Mouse (Mus musculus) spleen, postnatal 14 days (tissue): ENCODE measurements around the gene Acsl1.
"Not testable (repeated sequence)": the region's sequence is repeated elsewhere in the genome, so short reads cannot be mapped to it uniquely, and the experiment has no call there.

Source experiments
- DNase-seq, 2 experiments: peaks; one replicate each; pipeline ENCODE4 v3.0.0; 2021 to 2022; ENCODE audit warnings: low spot score in 2 of 2

Acsl1 gene

DNA sequence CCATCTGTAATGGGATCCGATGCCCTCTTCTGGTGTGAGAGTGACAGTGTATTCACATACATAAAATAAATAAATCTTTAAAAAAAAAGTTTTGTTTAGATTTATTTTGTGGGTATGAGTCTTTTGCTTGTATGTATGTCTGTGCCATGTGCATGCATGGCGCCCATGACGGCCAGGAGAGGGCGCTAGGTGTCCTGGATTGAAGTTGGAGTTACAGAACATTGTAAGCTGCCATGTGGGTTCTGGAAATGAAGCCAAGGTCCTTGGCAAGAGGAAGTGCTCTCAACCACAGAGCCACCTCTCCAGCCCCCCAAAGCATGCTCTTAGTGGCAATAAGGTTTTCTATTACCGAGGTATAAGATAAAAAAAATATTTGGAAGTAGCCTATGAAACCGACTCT lies 88.6 kb downstream of the Acsl1 start:
- peak in 1 of 2 experiments; percentile 41 for DNase-seq

- DNase-seq, result no peak
These were observed 91.5 kb downstream of the Acsl1 start for GRCm38 (mm10) chr8:46562333-46562732.

- DNase-seq, result no peak
These were observed 96.2 kb downstream of the Acsl1 start for GRCm38 (mm10) chr8:46566914-46567529.

DNA sequence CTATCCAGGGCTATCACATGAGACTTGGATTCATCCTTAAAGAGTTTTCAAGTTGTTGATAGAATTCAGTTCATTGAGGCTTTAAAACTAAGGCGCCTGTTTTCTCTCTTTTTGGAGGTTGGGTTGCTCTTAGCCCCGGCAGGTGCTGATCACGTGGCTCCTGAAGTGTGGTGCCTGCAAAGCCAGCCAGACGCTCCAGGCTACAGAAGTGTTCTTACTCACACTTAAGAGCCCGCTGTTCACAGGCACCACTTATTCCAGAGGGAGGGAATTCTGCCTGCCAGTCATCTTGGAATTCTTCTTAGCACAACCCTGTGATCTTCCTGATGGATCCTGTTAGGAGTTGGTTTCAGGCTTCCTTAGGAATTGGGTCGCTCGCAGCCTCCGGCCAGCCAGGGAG lies 97.1 kb downstream of the Acsl1 start:
- no peak for DNase-seq

GRCm38 (mm10) chr8:46568942-46569341 lies 98.1 kb downstream of the Acsl1 start:
- DNase-seq, result no peak

DNA sequence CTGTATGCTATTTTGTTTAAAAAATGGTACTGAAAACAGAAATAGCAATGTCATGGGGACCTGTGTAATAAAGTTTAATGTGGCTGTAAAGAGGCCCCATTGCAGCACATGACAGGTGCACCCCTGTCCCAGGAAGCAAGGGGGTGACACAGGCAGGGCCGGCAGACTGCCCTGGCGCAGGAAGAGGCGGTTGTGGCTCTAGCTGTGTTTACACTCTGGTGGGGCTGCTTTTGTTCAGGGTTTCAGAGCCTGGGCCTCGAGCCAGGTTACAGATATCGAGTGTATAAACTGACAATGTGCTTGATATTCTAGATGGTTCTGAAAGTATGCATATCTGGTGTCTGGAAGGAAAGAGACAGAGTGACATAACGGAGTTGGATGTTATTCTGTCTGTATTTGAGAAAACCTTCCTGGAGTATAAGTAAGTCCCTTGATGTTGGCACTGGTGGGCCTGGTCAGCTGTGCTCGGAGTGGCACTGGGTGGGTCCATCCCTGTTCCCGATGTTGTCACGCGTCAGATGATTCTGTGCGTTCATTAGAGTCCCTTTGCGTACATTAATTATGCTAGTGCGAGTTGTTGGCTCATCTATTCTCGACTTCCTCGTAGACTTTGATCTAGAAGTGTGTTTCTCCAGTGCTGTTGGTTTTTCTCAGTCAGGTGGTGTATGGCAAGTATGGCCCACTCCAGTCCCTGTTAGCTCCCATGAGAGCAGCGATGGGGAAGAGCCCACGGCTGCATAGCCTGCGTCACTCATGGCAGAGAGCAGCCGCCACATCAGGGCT lies 99.0 kb downstream of the Acsl1 start:
- DNase-seq, result no peak

DNA sequence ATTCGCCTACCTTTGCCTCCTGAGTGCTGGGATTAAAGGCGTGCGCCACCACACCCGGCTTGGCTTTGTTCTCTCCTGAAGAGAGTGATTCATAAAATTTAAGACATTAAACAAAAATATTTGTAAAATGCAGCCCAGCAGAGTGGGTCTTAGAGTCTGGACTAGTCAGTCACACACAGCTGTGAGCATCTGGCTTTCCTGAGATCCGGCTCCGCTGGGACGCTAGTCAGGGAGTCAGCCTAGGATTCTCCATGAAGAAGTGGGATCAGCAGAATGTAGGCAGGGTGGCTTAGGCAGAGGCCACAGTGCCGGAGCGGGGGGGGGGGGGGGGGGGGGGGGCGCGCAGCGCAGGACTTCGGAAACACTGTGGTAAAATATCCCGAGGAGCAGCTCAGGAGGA lies 99.8 kb downstream of the Acsl1 start:
- no peak for DNase-seq

- no peak for DNase-seq
These were observed 102.6 kb downstream of the Acsl1 start for GRCm38 (mm10) chr8:46573446-46573845.

DNA sequence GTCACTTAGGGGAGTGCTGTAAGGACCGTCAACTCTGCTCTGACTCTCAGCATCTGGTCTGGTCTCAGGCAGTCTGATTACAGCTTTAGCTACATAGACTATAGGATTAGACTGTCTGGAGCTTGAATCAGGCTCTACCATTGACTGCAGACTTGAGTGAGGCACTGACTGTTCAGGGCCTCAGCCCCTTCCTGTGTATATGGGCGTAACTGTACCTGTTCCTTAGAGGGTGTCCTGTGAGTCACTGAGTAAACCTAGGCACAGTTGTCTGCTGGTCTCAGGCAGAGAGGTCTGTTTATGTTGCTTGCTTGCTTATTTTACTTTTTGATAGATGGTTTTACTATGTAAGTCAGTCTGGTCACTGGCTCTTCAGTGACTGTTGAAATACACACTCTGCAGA lies 103.1 kb downstream of the Acsl1 start:
- DNase-seq, result no peak

- no peak for DNase-seq
These were observed 108.0 kb downstream of the Acsl1 start for GRCm38 (mm10) chr8:46578794-46579193.

DNA sequence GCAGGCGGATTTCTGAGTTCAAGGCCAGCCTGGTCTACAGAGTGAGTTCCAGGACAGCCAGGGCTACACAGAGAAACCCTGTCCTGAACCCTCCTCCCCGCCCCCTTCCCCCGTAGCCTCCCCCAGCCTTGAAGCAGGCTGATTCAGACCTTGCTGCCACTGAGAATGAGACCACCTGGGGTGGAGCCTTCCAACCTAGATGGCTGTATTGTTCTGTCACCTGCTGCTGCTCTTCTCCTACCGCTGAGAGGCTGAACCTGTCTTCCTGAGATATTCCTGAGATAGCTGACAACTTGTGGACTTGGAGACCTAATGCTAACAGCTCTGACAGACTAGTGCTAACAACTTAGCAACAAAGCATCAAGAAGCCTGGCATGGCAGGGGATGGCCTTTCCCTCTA lies 113.5 kb downstream of the Acsl1 start:
- DNase-seq, result not testable (repeated sequence)

DNA sequence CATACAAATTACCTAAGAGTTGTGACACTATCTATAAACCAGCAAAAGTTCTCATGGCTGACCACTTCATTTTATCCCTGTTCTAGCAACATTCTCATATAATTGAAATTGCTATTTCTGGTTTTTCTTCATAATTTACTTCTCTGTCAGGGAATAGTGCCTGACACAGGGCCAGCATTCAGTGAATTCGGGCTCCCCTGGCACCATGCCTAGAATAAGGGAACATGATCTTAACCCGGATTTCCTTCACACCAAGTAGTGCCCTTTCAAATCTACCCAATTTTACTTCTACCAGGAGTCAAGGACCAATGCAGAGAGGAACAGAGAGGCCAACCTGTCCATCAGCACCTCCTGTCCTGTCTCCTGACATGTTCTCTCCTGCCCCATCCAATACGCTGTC lies 114.7 kb downstream of the Acsl1 start:
- no peak for DNase-seq
